Mouse (Mus musculus) cerebellum, adult 9-11 months (tissue): Measurements from ENCODE around the gene Sorcs3.

ENCODE experiments used
- DNase-seq: peaks from one replicate; pipeline ENCODE4 v3.0.0; 2022

Gene Sorcs3

DNA sequence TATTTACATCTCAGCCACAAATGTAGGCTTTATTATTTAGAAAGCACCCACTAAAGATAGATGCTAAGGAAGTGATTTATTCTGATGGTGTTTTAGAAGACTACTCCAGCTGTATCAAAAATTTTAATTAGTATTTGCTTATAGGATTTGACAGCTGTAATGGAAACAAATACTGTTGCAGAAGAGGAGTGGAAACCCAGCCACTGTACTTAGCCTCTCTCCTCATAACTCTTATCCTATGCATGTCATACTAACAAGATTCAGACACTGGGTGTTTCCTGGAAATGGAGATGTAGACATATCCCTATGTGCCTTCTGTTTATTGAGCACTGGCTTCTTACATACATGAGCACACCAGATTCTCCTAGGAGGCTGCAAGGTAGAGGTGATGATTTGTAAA lies 338.5 kb downstream of the Sorcs3 start:
- no peak for DNase-seq

DNA sequence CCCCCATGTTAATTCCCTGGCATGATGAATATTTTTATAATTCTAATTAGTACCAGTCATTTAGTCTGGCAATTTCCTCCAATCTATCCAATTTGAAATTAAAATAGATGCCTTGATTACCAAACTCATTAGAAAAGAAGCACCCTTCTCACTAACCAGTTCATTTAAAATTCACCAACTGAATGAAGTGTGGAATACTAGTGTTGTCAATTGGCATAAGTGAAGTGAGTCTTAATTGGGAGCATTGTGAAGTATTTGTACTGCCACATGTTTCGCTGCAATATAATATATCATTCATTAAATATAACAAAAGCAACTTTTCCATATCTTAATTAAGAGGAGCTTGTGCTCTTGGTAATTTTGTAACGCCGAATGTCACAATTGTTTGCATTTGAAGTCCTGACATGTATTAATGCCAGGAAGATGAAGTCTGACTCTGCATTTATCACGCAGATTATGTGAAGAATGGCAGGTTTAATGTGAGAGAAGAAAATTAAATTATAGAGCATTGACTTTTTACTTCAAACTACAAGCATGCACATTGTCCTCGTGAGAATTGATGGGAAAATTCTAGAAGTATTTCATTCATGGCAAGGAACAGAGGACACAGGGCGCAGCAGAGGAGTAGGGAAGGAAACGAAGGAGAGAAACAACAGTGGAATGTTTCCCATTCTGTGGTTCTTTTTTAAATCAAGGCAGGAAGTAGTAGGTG lies 339.8 kb downstream of the Sorcs3 start:
- DNase-seq, result no peak

- no peak for DNase-seq
These were observed 340.3 kb downstream of the Sorcs3 start for GRCm38 (mm10) chr19:48546133-48546448.

GRCm38 (mm10) chr19:48548143-48548881 lies 342.5 kb downstream of the Sorcs3 start:
- DNase-seq, result peak; percentile 4

- no peak for DNase-seq
These were observed 353.6 kb downstream of the Sorcs3 start for GRCm38 (mm10) chr19:48559432-48559831.

GRCm38 (mm10) chr19:48575736-48576135 lies 369.9 kb downstream of the Sorcs3 start:
- DNase-seq, result no peak

DNA sequence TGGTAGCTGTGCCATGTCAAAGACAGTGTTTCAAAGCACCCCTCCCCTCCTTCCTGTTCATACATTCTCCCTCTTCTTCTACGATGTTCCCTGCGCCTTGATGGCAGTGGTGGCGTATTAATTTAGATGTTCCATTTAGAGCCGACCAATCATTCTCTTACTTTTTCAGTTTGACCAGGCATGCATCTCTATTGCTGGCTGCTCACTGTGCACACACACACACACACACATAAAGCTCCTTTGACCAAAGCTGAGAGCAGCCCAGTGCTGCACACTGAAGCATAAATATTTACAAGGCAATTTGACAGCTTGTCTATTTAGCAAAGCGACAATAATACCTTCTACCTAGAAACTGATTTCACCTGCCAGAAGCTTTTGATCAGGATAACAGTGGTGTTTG lies 371.3 kb downstream of the Sorcs3 start:
- DNase-seq, result no peak

GRCm38 (mm10) chr19:48584938-48585560 lies 379.2 kb downstream of the Sorcs3 start:
- no peak for DNase-seq

DNA sequence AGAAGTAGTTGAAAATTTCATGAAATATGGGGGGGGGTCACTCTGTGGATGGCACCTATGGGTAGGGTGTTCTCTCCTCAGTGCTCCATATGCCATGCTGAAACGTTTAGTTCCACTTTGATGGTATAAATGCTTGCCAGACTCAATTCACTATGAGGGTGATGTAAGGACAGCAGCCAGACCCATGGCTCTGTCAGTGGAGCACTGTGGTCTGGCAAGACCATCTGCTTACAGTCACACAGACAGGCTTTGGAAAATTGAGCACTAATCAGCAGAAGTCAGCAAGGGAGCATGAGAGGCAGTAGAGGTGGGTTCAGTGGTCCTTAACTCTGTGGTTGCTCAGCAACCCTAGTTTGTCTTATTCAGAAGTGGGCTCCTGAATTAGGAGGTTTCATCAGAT lies 411.1 kb downstream of the Sorcs3 start:
- no peak for DNase-seq

DNA sequence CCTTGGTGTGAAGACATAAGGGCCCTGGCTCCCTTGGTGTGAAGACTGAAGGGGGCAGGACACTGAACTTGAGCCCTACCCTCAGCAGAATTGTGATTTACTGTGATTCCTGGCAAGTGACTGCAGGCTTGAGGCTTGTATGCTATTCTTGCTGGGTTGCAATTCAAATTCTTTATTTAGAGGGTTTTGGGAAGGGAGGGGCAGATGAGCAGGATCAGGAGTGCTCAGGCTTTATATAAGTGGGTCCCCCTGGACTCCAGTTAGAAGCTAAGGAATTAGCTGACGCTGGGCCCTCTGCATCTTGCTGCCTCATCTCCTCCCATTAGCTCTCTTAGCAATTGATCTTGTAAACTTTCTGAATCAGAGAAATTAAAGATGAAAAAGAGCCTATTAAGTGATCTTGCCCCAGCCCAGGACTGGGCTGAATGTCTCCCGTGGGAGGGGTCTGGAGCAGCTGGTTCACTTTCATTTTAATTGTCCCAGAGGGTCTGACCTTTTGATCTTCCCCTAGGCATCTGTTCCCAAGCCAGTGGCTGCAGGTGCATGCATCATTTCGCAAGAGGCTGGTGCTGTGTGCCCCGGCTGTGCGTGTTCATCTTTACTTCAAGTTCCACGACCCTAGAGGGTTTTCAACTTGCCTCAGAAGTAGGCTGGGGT lies 425.0 kb downstream of the Sorcs3 start:
- no peak for DNase-seq

DNA sequence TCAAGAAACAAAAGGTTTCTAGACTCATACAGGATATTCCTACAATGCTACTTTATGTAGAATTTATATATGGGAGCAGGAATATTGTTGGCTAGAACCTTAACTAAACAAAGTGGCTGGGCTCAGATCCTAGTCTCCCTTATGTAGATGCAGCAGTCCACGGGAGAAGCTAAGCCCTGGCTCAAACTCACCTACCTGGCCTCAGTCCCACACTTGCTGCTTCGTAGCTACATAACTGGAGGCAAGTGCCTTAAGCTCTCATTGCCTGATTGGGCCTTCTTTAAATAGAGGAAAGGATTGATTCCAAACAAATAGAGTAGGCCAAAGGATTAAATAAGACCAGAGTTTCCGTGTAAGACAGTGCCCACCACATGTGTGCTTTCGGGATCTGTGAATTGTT lies 436.7 kb downstream of the Sorcs3 start:
- no peak for DNase-seq

- DNase-seq, result no peak
These were observed 444.1 kb downstream of the Sorcs3 start for GRCm38 (mm10) chr19:48649941-48650340.

GRCm38 (mm10) chr19:48651617-48652016 lies 445.8 kb downstream of the Sorcs3 start:
- DNase-seq, result no peak

GRCm38 (mm10) chr19:48660201-48660600 lies 454.4 kb downstream of the Sorcs3 start:
- DNase-seq, result no peak

DNA sequence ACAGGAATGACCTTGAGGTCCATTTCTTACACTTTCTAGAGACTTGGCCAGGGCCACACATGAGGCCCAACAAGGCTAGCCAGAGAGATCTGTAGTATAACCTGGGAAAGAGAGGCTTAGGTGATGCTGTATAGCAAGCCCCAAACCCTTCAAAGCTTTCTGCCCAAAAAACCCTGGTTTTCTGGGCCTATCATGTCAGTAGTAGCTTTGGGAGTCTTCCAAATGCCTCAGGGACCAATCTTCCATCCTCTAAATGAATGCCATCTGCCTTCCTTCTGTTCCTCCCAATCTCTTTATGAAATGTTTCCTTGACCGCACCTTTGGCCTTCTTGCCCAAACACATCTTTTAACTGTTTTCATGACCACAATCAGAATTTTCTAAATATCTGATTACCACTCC lies 474.1 kb downstream of the Sorcs3 start:
- peak; percentile 32 for DNase-seq

GRCm38 (mm10) chr19:48682485-48682884 lies 476.7 kb downstream of the Sorcs3 start:
- DNase-seq, result no peak

DNA sequence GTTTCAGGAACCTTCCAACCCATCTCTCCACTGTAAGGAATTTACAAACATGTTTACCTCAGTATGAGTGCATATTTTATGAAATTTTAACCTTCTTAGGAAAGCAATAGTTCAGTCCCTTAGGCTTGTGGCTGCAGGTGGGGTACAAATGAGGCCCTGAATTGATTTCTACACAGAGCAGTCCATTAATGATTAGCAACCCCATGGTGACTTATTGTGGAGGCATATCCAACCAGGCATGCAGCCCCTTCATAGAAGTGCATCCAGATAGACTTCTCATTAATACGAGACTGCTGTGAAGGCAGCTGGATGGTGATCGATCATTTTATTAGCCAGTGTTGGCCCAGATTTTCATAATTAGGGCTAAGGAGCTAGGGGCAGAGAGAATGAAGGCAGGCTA lies 480.5 kb downstream of the Sorcs3 start:
- DNase-seq, result no peak

- DNase-seq, result peak; percentile 42
These were observed 494.4 kb downstream of the Sorcs3 start for GRCm38 (mm10) chr19:48700111-48700658.

GRCm38 (mm10) chr19:48703763-48704162 lies 497.9 kb downstream of the Sorcs3 start:
- no peak for DNase-seq

GRCm38 (mm10) chr19:48706267-48706923 lies 500.6 kb downstream of the Sorcs3 start:
- DNase-seq, result no peak

DNA sequence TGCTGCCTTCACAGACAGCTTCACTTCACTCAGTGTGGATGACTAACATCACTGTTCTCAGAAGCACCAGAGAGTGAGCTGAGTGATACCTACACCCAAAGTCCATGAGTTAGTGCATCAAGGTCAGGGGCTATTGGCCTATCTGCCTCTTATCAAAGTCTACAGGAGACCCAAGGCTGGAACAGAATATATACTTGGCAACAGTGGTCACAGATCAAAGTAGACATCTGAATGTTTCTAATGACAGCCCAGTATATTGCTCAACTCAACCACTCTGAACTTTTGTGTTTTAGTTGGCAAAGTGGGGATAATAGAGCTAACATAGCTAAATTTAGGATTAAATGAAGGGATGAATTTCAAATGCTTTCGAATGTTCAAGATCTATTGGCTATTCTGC lies 501.1 kb downstream of the Sorcs3 start:
- DNase-seq, result no peak

GRCm38 (mm10) chr19:48725851-48726419 lies 520.1 kb downstream of the Sorcs3 start:
- DNase-seq, result no peak
